Mouse (Mus musculus) thymus, postnatal 4 days (tissue): Measurements from ENCODE around the gene Mcoln1.

ENCODE experiments used
- DNase-seq: peaks from one replicate; pipeline ENCODE4 v3.0.0; 2021

Mcoln1 gene

DNA sequence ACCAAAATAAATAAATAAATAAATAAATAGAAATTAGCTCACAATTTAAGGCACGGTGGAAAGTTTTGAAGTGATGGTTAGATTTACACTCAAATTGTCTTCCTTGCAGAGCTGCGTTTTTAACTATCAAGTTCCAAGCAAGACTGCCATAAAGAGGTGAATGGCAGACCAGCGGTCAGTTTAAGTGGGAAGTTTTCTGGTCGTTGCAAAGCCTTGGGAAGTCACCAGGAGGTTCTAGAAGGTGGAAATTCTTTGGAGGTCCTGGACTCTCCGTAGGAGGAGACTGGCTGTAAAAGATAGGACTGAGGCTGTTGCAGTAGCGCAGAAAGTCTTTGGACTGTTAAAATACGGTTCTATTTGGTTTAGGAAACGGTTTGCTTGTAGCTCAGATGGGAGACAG, 506 bp upstream of the Mcoln1 start:
- no peak for DNase-seq

GRCm38 (mm10) chr8:3502217-3502616, 2.0 kb downstream of the Mcoln1 start:
- DNase-seq: no peak

GRCm38 (mm10) chr8:3507979-3508754, 7.9 kb downstream of the Mcoln1 start:
- no peak for DNase-seq

- DNase-seq: no peak
These were observed 14.5 kb downstream of the Mcoln1 start for GRCm38 (mm10) chr8:3514681-3515247.

GRCm38 (mm10) chr8:3515260-3515671, 15.0 kb downstream of the Mcoln1 start, which contains the start of gene Pnpla6:
TSS of gene Pnpla6 (plus strand) at chr8:3515384.
- peak; percentile 89 for DNase-seq

GRCm38 (mm10) chr8:3515771-3516417, 15.6 kb downstream of the Mcoln1 start:
- DNase-seq: no peak

DNA sequence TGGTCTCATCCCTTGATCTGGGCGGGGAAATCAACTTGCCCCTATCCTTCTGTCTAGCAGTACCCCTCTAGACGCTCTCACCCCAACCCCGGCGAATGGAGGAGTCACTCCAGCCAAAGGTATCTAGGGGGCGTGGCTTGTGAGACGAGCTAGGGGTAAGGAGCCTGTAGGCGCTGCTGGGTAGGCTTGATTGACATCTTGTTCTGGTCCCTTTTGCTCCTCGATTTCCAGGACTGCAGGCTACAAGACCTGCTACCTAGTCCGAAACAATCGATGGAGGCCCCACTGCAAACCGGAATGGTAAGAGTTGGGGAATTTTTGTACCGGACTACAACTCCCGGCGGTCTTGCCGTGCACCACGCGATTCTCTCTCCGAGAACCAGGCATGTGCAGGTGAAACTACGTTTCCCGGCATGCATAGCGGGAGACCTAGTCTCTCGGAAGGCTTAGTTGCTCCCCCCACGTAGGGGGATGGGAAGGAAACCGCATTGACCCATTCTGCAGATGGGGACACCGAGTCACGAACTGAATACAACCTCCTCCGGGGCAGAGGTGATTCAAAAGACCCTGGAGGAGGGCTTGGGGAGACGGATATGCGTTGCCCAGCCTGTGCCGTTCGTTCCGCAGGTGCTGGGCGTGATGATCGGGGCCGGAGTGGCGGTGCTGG, 16.3 kb downstream of the Mcoln1 start:
- DNase-seq: peak; percentile 93

DNA sequence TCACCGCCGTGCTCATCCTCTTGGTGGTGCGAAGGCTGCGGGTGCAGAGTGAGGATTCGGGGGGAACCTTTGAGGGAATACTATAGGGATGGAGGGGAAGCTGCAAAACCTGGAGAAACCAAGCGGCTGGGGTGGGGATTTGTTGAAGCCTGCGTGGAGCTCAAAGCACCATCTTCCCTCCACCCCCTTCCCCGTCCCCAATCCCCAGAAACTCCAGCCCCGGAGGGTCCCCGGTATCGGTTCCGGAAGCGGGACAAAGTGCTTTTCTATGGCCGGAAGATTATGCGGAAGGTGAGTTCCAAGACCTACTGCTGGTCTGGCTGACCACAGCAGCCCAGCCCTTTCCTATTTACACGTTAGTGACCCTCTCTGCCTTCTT, 16.8 kb downstream of the Mcoln1 start:
- no peak for DNase-seq

GRCm38 (mm10) chr8:3522007-3522697, 21.9 kb downstream of the Mcoln1 start:
- DNase-seq: no peak

DNA sequence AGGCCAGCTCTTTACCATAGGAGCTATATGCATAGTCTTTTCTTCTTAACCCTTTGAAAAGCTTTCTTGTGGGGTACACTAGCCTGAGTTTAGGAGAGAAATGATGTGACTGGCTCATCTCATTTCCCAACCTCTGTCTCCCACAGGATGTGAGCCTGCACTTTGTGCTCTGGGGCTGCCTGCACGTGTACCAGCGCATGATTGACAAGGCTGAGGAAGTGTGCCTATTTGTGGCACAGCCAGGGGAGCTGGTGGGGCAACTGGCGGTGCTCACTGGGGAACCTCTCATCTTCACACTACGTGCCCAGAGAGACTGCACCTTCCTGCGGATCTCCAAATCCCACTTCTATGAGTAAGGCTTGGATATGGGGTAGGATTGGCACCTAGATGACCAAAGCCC, 30.6 kb downstream of the Mcoln1 start:
- no peak for DNase-seq

GRCm38 (mm10) chr8:3531936-3532335, 31.7 kb downstream of the Mcoln1 start:
- DNase-seq: no peak

- peak; percentile 57 for DNase-seq
These were observed 36.0 kb downstream of the Mcoln1 start for GRCm38 (mm10) chr8:3536053-3536841.

DNA sequence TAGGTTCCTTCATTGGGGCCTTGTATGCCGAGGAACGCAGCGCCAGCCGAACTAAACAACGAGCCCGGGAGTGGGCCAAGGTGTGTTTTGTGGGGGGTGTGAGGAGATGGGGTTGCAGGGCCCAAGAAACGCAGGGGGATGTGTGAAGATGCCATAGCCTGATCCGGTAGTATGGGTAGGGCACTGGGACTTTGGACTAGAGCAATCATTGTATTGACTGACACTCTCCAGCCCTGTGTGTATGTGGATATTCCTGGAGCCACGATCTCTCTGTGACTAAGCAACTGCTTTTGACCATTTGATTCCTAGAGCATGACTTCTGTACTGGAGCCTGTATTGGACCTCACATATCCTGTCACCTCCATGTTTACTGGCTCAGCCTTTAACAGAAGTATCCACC, 36.7 kb downstream of the Mcoln1 start:
- DNase-seq: no peak

- no peak for DNase-seq
These were observed 37.4 kb downstream of the Mcoln1 start for GRCm38 (mm10) chr8:3537666-3538065.

- no peak for DNase-seq
These were observed 38.9 kb downstream of the Mcoln1 start for GRCm38 (mm10) chr8:3539146-3539545.

DNA sequence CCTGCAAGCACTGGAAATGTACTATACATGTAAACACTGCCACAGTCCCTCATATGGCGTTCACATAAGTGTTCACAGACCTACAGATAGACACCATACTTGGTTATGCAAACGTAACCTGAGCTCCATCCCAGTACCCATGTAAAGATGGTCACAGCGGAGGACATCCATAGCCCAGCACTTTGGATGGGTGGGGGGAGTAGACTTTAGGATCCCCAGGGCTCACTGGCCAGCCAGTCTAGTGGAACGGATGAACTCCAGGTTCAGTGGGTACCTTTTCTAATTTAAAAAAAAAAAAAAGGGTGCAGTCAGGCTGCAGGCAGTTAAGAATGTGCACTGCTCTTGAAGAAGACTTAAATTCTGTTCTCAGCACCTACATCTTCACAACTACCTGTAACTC, 39.8 kb downstream of the Mcoln1 start:
- no peak for DNase-seq

- DNase-seq: no peak
These were observed 46.3 kb downstream of the Mcoln1 start for GRCm38 (mm10) chr8:3546511-3546910.

- DNase-seq: no peak
These were observed 52.0 kb downstream of the Mcoln1 start for GRCm38 (mm10) chr8:3552240-3552639.

DNA sequence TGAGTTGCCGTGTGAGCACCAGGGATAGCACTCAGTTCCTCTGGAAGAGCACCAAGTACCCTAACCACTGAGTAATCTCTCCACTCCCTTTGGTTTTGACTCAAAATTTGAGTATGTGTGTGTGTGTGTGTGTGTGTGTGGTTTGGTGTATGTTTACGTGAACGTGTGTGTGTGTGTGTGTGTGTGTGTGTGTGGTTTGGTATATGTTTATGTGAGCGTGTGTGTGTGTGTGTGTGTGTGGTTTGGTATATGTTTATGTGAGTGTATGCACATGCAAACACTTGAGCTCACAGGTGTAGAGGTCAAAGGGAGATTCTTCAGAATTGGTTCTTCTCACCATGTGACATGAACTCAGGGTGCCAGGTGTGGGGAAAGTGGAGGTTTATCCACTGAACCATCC, 55.9 kb downstream of the Mcoln1 start:
- DNase-seq: no peak
